In genomic region chr2:57934062-57934822, GRCm38 (mm10) we compare ENCODE assay signal across 13 mouse cellular contexts.
DNase-seq lines count a peak whose midpoint lies in the region; ATAC-seq and TF ChIP-seq lines count a peak whose summit lies in the region.
"Had no signal": no experiment of that assay in that cellular context is flagged by ENCODE, and none has a peak within 500 bp of the region (broad histone marks: within the 10 kb centered on the region; RNA-seq: fewer than 3 reads in every experiment).

No protein-coding gene starts in this region.

- H3K27me3 ChIP-seq in heart, postnatal 0 days (ENCODE audit: control insufficient read depth, insufficient read depth, low read length) = no peaks in the 10 kb centered on the region
- H3K27me3 ChIP-seq in midbrain, postnatal 0 days (ENCODE audit: insufficient read depth, low read length) = no peaks in the 10 kb centered on the region
- H3K27me3 ChIP-seq in midbrain, embryonic 16.5 days (ENCODE audit: control insufficient read depth, insufficient read depth, low read depth, low read length) = no peaks in the 10 kb centered on the region
- H3K27me3 ChIP-seq: embryonic facial prominence, embryonic 13.5 days; liver, embryonic 15.5 days had no signal

- H3K9ac ChIP-seq in heart, postnatal 0 days (replicated peaks; ENCODE audit: low read depth, low read length) = no peak overlapping the region
- no peak overlapping the region for H3K9ac ChIP-seq in midbrain, postnatal 0 days (replicated peaks; ENCODE audit: low read length, poor library complexity, severe bottlenecking)
- H3K9ac ChIP-seq in midbrain, embryonic 16.5 days (ENCODE audit: low read depth, low read length) = no peak overlapping the region
- H3K9ac ChIP-seq: embryonic facial prominence, embryonic 13.5 days; liver, embryonic 15.5 days had no signal

- peak; percentile 12 for DNase-seq in heart, postnatal 0 days (ENCODE audit: low spot score)
- DNase-seq in heart, postnatal 25 days (ENCODE audit: low spot score) = no peak
- no peak for DNase-seq in midbrain, postnatal 0 days (ENCODE audit: low spot score)
- DNase-seq in brain, embryonic 14.5 days (ENCODE audit: low read depth) = peak; percentile 12
- no peak for DNase-seq in frontal cortex, postnatal 25 days (ENCODE audit: low spot score in 2 of 2)
- DNase-seq: gastrocnemius, postnatal 36 days; kidney, postnatal 25 days had no signal

- 24% methylated on average over 5 of the region's 5 CpGs for WGBS in heart, postnatal 0 days
- 60% methylated on average over 5 of the region's 5 CpGs for WGBS in midbrain, postnatal 0 days
- WGBS in midbrain, embryonic 16.5 days = 56% methylated on average over 5 of the region's 5 CpGs

- intact Hi-C loops in heart, postnatal 25 days (cut with DNase I) = no loop called here

- peak overlapping the region; percentile 24; the same call in 1 of the 2 replicates for H3K27ac ChIP-seq in heart, postnatal 0 days (ENCODE audit: low read depth)
- H3K27ac ChIP-seq in midbrain, postnatal 0 days (ENCODE audit: low read depth, low read length) = no peak overlapping the region
- no peak overlapping the region for H3K27ac ChIP-seq in midbrain, embryonic 16.5 days (ENCODE audit: low read length)
- H3K27ac ChIP-seq: embryonic facial prominence, embryonic 13.5 days; liver, embryonic 15.5 days had no signal

- TF ChIP-seq POLR2A in brain, embryonic 14.5 days (IDR thresholded peaks at IDR 0.05; ENCODE audit: borderline replicate concordance, extremely low read depth, insufficient read depth, insufficient read length, poor library complexity, severe bottlenecking) = no peak

- H3K9me3 ChIP-seq in heart, postnatal 0 days (replicated peaks; ENCODE audit: control insufficient read depth, low read length) = no peaks in the 10 kb centered on the region
- H3K9me3 ChIP-seq in midbrain, postnatal 0 days (ENCODE audit: low read length) = no peaks in the 10 kb centered on the region
- H3K9me3 ChIP-seq in midbrain, embryonic 16.5 days (replicated peaks; ENCODE audit: control insufficient read depth, low read length, poor library complexity, severe bottlenecking) = no peaks in the 10 kb centered on the region
- H3K9me3 ChIP-seq: embryonic facial prominence, embryonic 13.5 days; liver, embryonic 15.5 days had no signal

- no peak for TF ChIP-seq EP300 in heart, postnatal 0 days (IDR thresholded peaks at IDR 0.05; ENCODE audit: low read depth)

- H3K4me3 ChIP-seq in heart, postnatal 0 days (ENCODE audit: low read depth, low read length) = no peak overlapping the region
- no peak overlapping the region for H3K4me3 ChIP-seq in midbrain, postnatal 0 days (ENCODE audit: low read depth, low read length)
- H3K4me3 ChIP-seq in midbrain, embryonic 16.5 days (ENCODE audit: low read depth, low read length) = no peak overlapping the region
- H3K4me3 ChIP-seq: embryonic facial prominence, embryonic 13.5 days; liver, embryonic 15.5 days; myocyte had no signal

- ATAC-seq in heart, postnatal 0 days (ENCODE audit: insufficient read depth, low read depth) = peak; percentile 55
- no peak for ATAC-seq in midbrain, postnatal 0 days (ENCODE audit: low FRiP score)
- no peak for ATAC-seq in midbrain, embryonic 16.5 days
- peak; percentile 54; the same call in 1 of the 2 replicates for ATAC-seq in megakaryocyte progenitor cell, adult 5-6 weeks (replicated peaks; ENCODE audit: poor library complexity)
- no peak for ATAC-seq in inflammation-experienced regulatory T-cells, adult 6 months

- H3K4me1 ChIP-seq in heart, postnatal 0 days (ENCODE audit: control insufficient read depth, insufficient read depth) = 0 out of 2 replicates have a peak, but pooled peaks cover 2% of the 10 kb centered on the region
- H3K4me1 ChIP-seq in midbrain, postnatal 0 days (ENCODE audit: insufficient read depth, low read length) = no peaks in the 10 kb centered on the region
- H3K4me1 ChIP-seq in midbrain, embryonic 16.5 days (ENCODE audit: control insufficient read depth, insufficient read depth, low read length) = no peaks in the 10 kb centered on the region
- H3K4me1 ChIP-seq: embryonic facial prominence, embryonic 13.5 days; liver, embryonic 15.5 days had no signal

- peak; percentile 44 for TF ChIP-seq CTCF in heart, postnatal 0 days (IDR thresholded peaks at IDR 0.05; ENCODE audit: low read depth)
- 0 out of 2 replicates have a peak, but pooled peaks have one; percentile 18 for TF ChIP-seq CTCF in midbrain, postnatal 0 days (IDR thresholded peaks at IDR 0.05)
- peak; percentile 29; the same call in 1 of the 2 replicates for TF ChIP-seq CTCF in brain, embryonic 14.5 days (IDR thresholded peaks at IDR 0.05; ENCODE audit: borderline replicate concordance, extremely low read depth, insufficient read depth, insufficient read length)

- H3K4me2 ChIP-seq in heart, postnatal 0 days (ENCODE audit: low read depth, low read length) = 0 out of 2 replicates have a peak overlapping the region, but pooled peaks have one; percentile 17
- no peak overlapping the region for H3K4me2 ChIP-seq in midbrain, postnatal 0 days (ENCODE audit: low read depth, low read length, poor library complexity, severe bottlenecking)
- no peak overlapping the region for H3K4me2 ChIP-seq in midbrain, embryonic 16.5 days (ENCODE audit: low read length)
- H3K4me2 ChIP-seq: embryonic facial prominence, embryonic 13.5 days; liver, embryonic 15.5 days had no signal

- H3K36me3 ChIP-seq in heart, postnatal 0 days (replicated peaks; ENCODE audit: control insufficient read depth, insufficient read depth, low read length) = no peaks in the 10 kb centered on the region
- no peaks in the 10 kb centered on the region for H3K36me3 ChIP-seq in midbrain, postnatal 0 days (ENCODE audit: insufficient read depth, low read length)
- H3K36me3 ChIP-seq in midbrain, embryonic 16.5 days (ENCODE audit: control insufficient read depth, insufficient read depth, low read length) = no peaks in the 10 kb centered on the region
- H3K36me3 ChIP-seq: embryonic facial prominence, embryonic 13.5 days; liver, embryonic 15.5 days had no signal

Comparison
In these comparisons a context has a peak if more than half of its experiments do, and no peak if none do; other contexts are left out.
1. DNase-seq: peak in heart, postnatal 0 days (single experiment) and brain, embryonic 14.5 days (single experiment); none in heart, postnatal 25 days (single experiment), midbrain, postnatal 0 days (single experiment) and frontal cortex, postnatal 25 days (0 of 2).
2. ATAC-seq: peak in heart, postnatal 0 days (single experiment) and megakaryocyte progenitor cell, adult 5-6 weeks (single experiment); none in midbrain, postnatal 0 days (single experiment), midbrain, embryonic 16.5 days (single experiment) and inflammation-experienced regulatory T-cells, adult 6 months (single experiment).
3. Peak in every context shown above with its lines, with median percentiles within 50 percentile points of each other: CTCF ChIP-seq.